Mouse (Mus musculus): ENCODE measurements around the gene Meis1. TPM values are rescaled to one million over a fixed set of nuclear protein-coding genes. Genes with fewer than 3 reads are reported as not detected.

Gene Meis1
- total and polyA plus RNA-seq, 3 experiments = 8.2 to 16.5 TPM; not detected in 1

DNA sequence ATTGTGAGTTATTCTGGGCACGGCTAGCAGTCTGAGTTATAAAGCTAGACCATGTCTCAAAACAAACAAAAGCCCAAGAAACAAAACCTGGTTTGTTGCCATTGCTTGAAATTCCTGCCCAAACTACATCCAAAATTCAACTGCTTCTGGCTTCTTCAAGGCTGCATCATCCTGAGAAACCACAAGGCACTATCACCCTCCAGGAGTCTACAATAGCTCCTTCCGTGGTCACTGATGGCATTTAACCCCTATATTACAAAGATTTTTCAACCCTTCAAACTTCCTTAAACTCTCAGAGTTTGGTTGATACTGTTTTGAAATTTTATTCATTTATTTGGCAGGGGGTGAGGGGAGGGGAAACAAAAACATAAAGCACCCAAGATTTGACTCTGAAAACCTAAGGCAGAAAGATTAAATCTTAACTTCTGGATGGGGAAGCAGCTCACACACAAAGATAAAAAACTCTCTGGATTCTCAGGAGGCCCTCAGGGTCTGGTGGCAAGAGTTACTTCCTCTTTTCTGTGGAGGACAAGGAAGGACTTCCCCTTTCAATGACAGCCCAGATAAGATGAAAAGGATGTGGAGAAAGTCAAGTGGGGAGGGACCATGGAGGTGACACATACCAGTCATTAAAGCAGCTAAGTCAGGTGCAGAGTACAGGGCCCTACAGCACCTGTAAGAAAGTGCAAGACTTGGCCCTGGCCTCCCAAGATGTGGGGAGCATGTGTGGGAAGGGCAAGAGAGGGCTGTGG, 94.0 kb downstream of the Meis1 start:
- no peaks in the 10 kb centered on the region for H3K27me3 ChIP-seq (ENCODE audit: control insufficient read depth in 1 of 2, insufficient read depth in 2 of 2, low read length in 2 of 2)
- H3K36me3 ChIP-seq (ENCODE audit: control insufficient read depth in 1 of 2, insufficient read depth in 2 of 2, low read length in 2 of 2) = peaks cover 0 to 46% of the 10 kb centered on the region in 2 experiments; a peak in 2 of 4 replicates
- peak overlapping the region; percentile 75 for H3K27ac ChIP-seq (ENCODE audit: control insufficient read depth, low read depth, low read length)
- DNase-seq (ENCODE audit: low read depth, low spot score) = peak; percentile 97
- H3K9me3 ChIP-seq (replicated peaks; ENCODE audit: insufficient read depth, low read length) = no peaks in the 10 kb centered on the region
- peak overlapping the region; percentile 45 to 74 for H3K4me3 ChIP-seq (ENCODE audit: control insufficient read depth in 1 of 2, insufficient read depth in 1 of 2, low read depth in 2 of 2, low read length in 2 of 2)
- peaks cover 26 to 43% of the 10 kb centered on the region in 2 experiments for H3K4me1 ChIP-seq (ENCODE audit: control insufficient read depth in 1 of 2, insufficient read depth in 2 of 2, low read length in 2 of 2)
- no peaks in the 10 kb centered on the region for H3K79me2 ChIP-seq (ENCODE audit: control insufficient read depth, insufficient read depth, low read length, poor library complexity)
- no peak overlapping the region; the same call in 1 of the 2 replicates for H3K9ac ChIP-seq (ENCODE audit: control insufficient read depth, low read depth, low read length, poor library complexity, severe bottlenecking)
- TF ChIP-seq ZNF384 (IDR thresholded peaks at IDR 0.05; ENCODE audit: low read depth, low read length) = peak; percentile 86
- TF ChIP-seq MAZ (IDR thresholded peaks at IDR 0.05; ENCODE audit: low read depth, low read length) = peak; percentile 92
- TF ChIP-seq POLR2A (IDR thresholded peaks at IDR 0.05; ENCODE audit: control insufficient read depth in 1 of 2, insufficient read depth in 1 of 2, low read depth in 1 of 2, low read length in 2 of 2, poor library complexity in 1 of 2) = no peak
- TF ChIP-seq JUND (IDR thresholded peaks at IDR 0.05; ENCODE audit: low read depth, low read length) = peak; percentile 87
- TF ChIP-seq MYB (IDR thresholded peaks at IDR 0.05; ENCODE audit: low read depth, low read length) = peak; percentile 73; the same call in 1 of the 2 replicates
- TF ChIP-seq NRF1 (IDR thresholded peaks at IDR 0.05; ENCODE audit: insufficient read depth, low read depth, low read length, poor library complexity, severe bottlenecking) = 0 out of 2 replicates have a peak, but pooled peaks have one; percentile 17
- TF ChIP-seq BHLHE40 (IDR thresholded peaks at IDR 0.05; ENCODE audit: borderline replicate concordance, low read depth, low read length) = peak; percentile 84
- TF ChIP-seq TAL1 (IDR thresholded peaks at IDR 0.05; ENCODE audit: low read length) = peak; percentile 75
- no peak for TF ChIP-seq POLR2AphosphoS2 (IDR thresholded peaks at IDR 0.05; ENCODE audit: low read length)
- TF ChIP-seq USF1 (IDR thresholded peaks at IDR 0.05; ENCODE audit: low read depth, low read length) = 0 out of 2 replicates have a peak, but pooled peaks have one; percentile 37
- TF ChIP-seq MAX (IDR thresholded peaks at IDR 0.05; ENCODE audit: low read length) = no peak; the same call in 1 of the 2 replicates
- TF ChIP-seq ETS1 (IDR thresholded peaks at IDR 0.05; ENCODE audit: low read depth, low read length) = peak; percentile 98
- no peak for TF ChIP-seq POLR2AphosphoS5 (IDR thresholded peaks at IDR 0.05; ENCODE audit: borderline replicate concordance, low read depth, low read length)
- TF ChIP-seq SIN3A (IDR thresholded peaks at IDR 0.05; ENCODE audit: low read length) = peak; percentile 92
- TF ChIP-seq HCFC1 (IDR thresholded peaks at IDR 0.05; ENCODE audit: low read depth, low read length) = peak; percentile 58
- TF ChIP-seq MEF2A (IDR thresholded peaks at IDR 0.05; ENCODE audit: extremely low read depth, insufficient replicate concordance, low read depth, low read length, poor library complexity, severe bottlenecking) = no peak
- TF ChIP-seq ZKSCAN1 (IDR thresholded peaks at IDR 0.05; ENCODE audit: low read depth, low read length) = no peak; the same call in 1 of the 2 replicates
- TF ChIP-seq RAD21 (IDR thresholded peaks at IDR 0.05; ENCODE audit: low read depth, low read length) = no peak
- TF ChIP-seq RCOR1 (IDR thresholded peaks at IDR 0.05; ENCODE audit: low read depth, low read length) = peak; percentile 99
- TF ChIP-seq SMC3 (IDR thresholded peaks at IDR 0.05; ENCODE audit: low read depth, low read length) = no peak
- TF ChIP-seq TCF12 (IDR thresholded peaks at IDR 0.05; ENCODE audit: low read depth, low read length) = peak; percentile 94
- no peak for TF ChIP-seq GABPA (IDR thresholded peaks at IDR 0.05; ENCODE audit: low read depth, low read length)
- TF ChIP-seq CHD2 (IDR thresholded peaks at IDR 0.05; ENCODE audit: low read length) = peak; percentile 72
- TF ChIP-seq MXI1 (IDR thresholded peaks at IDR 0.05; ENCODE audit: low read depth, low read length) = peak; percentile 82; the same call in 1 of the 2 replicates
- TF ChIP-seq UBTF (IDR thresholded peaks at IDR 0.05; ENCODE audit: borderline replicate concordance, insufficient read depth, low read depth, low read length) = no peak
- TF ChIP-seq NELFE (IDR thresholded peaks at IDR 0.05; ENCODE audit: low read depth, low read length) = no peak
- no peak; the same call in 1 of the 2 replicates for TF ChIP-seq MYC (IDR thresholded peaks at IDR 0.05; ENCODE audit: low read depth, low read length)
- peak; percentile 97 to 100 for TF ChIP-seq EP300 (IDR thresholded peaks at IDR 0.05; ENCODE audit: low read depth in 1 of 2, low read length in 2 of 2)
- TF ChIP-seq USF2 (IDR thresholded peaks at IDR 0.05; ENCODE audit: borderline replicate concordance in 1 of 2, insufficient read depth in 1 of 2, low read depth in 1 of 2, low read length in 2 of 2) = no peak
- TF ChIP-seq TBP (IDR thresholded peaks at IDR 0.05; ENCODE audit: low read depth, low read length) = peak; percentile 25; the same call in 1 of the 2 replicates
- no peak for TF ChIP-seq E2F4 (IDR thresholded peaks at IDR 0.05; ENCODE audit: borderline replicate concordance, low read depth, low read length)
- peak; percentile 79; the same call in 1 of the 2 replicates for TF ChIP-seq MAFK (IDR thresholded peaks at IDR 0.05; ENCODE audit: borderline replicate concordance, low read depth, low read length)
- no peak for TF ChIP-seq CHD1 (IDR thresholded peaks at IDR 0.05; ENCODE audit: low read depth, low read length)
- peak; percentile 34; the same call in 1 of the 2 replicates for TF ChIP-seq ZC3H11A (IDR thresholded peaks at IDR 0.05; ENCODE audit: low read depth, low read length)
- peak; percentile 68 for TF ChIP-seq ELF1 (IDR thresholded peaks at IDR 0.05; ENCODE audit: low read depth, low read length)
